Mouse (Mus musculus): Measurements from ENCODE around the gene Dctn2.
"Not testable (repeated sequence)": the region's sequence is repeated elsewhere in the genome, so short reads cannot be mapped to it uniquely, and the experiment has no call there.

The Dctn2 gene

DNA sequence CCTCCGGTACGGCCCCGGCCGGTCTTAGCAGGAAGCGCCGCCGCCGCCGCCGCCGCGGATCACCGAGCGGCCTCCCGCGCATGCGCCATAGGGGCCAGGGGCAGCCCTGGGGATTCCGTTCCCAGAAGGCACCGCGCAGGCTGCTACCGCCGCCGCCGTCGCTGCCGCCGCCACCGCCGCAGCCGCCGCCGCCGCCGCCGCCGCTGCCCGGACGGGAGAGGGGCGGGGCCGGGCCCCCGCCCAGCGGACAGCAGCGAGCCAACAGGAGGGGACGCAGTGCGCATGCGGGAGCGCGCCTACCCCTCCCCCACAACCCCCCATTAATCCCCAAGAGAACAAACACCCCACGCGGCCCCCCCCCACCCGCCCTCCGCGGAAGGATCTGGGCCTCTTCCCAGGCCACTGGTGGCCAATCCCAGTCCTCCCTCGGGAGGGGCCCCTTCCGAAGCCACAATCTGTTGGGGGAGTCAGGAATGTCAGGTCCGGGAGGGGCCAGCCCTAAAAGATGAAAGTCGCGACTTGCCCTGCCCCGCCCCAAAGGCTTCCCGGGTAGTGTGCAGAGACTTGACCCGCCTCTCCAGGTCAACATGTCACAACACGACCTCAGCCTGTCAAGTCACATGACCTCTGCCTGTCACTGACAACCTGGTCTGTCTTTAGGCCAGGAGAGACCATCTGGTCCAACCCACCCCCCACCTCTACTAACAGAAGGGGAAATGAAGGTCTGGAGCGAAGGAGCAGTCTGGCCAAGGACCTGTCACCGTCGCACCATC lies 22.8 kb downstream of the Dctn2 start, which contains the start of gene Mbd6:
Mbd6 (minus strand) TSS at position 219 of the 773 bp plus-strand sequence.
- peak; percentile 94 for DNase-seq (ENCODE audit: low spot score)

DNA sequence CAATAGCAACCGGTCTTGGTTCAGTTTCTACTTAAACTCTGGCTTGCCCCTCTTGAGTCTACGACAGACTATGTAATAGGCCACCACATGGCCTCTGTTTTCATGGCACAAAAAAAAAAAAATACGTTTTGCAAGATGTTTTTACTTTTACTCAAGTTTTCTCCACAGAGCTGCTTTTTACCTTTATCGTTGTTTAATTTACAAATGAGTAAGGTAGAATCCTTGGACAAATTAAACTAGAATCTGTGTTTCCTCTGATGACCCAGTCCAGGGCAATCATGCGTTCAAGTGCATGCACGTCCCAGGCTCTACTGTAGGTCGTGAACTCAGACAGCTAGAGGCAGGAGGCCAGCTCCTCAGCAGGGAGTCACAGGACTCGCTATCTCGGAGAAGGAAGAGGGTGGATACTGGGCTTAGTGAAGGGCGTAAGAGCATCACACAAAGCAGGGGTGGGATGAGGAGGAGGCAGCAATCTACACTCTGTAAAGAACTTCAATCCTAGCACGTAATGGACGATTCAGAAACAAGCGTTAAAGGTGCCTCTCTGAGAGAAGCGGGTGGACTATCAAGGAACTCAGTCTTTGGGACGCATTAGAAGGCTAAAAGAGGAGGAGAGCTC lies 23.5 kb downstream of the Dctn2 start:
- DNase-seq (ENCODE audit: low spot score) = peak; percentile 66

GRCm38 (mm10) chr10:127290307-127290929 lies 24.2 kb downstream of the Dctn2 start:
- peak; percentile 100 for DNase-seq (ENCODE audit: low spot score)

GRCm38 (mm10) chr10:127290930-127291880 lies 25.0 kb downstream of the Dctn2 start:
- DNase-seq (ENCODE audit: low spot score) = peak; percentile 76

GRCm38 (mm10) chr10:127291881-127292638 lies 25.9 kb downstream of the Dctn2 start:
- DNase-seq (ENCODE audit: low spot score) = no peak

- DNase-seq (ENCODE audit: low spot score) = no peak
Observed at GRCm38 (mm10) chr10:127292987-127293538, 26.9 kb downstream of the Dctn2 start.

DNA sequence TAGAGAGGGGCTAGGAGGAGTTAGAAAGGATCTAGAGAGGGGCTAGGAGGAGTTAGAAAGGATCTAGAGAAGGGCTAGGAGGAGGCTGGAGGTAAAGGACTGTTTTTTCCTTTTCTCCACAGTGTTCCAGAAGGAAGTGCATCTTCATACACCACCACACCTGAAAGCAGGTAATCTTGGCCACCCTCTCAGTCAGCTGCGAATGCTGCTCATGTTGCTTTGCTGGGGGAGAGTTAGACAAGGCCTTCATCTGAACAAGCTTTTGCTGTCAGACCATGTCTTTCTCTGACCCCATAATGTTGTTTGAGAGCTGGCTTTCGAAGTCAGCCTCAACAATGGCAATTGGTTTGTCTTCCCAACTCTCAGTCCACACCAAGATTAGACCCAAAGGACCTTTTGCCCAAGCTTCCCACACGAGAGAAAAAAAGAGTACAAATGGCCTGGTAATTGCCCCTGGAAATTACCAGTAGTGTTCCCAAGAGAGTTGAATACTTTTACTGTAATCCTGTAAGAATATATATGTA lies 27.5 kb downstream of the Dctn2 start:
- DNase-seq (ENCODE audit: low spot score) = no peak

DNA sequence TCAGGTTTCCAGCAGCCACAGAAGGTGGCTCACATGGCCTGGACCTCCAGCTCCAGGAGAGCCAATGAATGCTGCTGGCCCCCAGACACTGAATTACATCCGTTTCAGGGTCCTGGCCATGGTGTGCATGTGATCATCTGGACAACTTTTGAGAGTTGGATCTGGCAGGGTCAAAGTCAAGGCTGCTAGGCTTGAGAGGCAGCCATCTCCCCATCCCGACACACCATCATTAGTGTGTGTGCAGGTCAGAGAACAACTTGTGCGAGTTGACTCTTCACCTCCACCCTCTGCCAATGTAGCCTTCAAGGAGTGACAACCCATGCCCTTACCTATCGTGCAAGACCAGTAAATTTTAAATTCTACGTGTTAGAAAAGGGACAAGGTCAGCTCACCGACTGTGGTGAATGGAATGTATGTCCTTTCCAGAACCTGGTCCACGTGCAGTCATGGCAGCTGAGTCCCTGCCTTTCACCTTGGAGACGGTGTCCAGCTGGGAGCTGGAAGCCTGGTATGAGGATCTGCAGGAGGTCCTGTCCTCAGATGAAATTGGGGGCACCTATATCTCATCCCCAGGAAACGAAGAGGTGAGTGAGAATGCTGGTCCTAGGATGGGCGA lies 28.8 kb downstream of the Dctn2 start:
- no peak for DNase-seq (ENCODE audit: low spot score)

- peak; percentile 43 for DNase-seq (ENCODE audit: low spot score)
Observed at GRCm38 (mm10) chr10:127295986-127296794, 30.0 kb downstream of the Dctn2 start.

GRCm38 (mm10) chr10:127297015-127297871 lies 31.1 kb downstream of the Dctn2 start:
- DNase-seq (ENCODE audit: low spot score) = no peak

- DNase-seq (ENCODE audit: low spot score) = no peak
Observed at GRCm38 (mm10) chr10:127300361-127300760, 34.2 kb downstream of the Dctn2 start.

DNA sequence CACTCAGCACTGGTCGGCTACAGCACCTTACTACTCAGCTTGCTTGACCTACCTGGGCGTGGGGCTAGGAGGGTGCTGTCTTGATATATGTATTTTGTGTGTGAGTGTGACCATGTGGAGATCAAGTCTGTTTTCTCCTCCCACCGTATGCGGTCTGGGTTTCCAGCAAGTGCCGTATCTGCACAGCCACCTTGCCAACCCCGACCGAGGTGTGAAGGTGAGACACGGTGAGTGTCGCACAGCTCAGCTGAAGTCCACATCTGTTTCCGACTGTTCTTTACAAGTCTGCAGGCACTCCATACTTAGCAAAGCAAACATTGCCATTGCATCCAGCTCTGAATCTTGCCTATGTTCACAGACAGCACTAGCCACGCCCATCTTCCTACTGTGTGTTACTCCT lies 37.0 kb downstream of the Dctn2 start:
- DNase-seq (ENCODE audit: low spot score) = peak; percentile 39

GRCm38 (mm10) chr10:127309167-127309566 lies 43.0 kb downstream of the Dctn2 start:
- DNase-seq (ENCODE audit: low spot score) = not testable (repeated sequence)

DNA sequence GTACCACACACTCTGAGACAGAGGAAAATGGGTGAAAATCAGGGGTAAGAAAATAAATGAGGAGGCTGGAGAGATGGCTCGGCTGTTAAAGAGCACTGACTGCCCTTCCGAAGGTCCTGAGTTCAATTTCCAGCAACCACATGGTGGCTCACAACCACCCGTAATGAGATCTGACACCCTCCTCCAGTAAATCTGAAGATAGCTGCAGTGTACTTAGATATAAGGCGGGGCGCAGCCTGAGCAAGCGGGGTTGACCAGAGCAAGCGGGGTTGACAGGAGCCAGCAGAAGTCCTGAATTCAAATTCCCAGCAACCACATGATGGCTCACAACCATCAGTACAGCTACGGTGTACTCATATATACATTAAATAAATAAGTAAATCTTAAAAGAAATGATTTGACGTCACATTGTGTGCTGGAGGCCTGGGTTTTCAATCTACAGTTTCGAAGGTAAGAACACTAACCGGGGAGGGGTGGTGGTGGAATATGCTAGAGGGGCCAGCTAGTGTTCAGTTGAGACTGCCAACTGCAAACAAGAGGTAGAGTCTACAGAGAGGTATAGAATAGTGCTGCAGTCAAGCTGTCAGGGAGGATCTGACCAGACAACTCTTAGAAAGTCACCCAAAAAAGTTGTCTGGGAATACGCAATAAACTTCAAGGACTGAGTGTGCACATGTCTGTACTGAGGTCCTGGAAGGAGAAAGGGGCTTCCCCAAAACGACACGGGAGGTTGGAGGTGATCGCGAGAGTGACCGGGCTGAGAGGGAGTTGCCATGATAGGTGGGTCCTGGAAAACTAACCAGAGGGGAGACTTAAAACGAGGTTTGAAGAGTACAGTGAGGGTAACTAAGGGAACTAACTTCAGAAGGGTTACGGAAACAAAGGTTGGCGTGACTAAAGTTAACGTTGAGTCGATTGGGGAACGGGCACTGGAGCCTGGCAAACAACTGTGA lies 44.6 kb downstream of the Dctn2 start:
- DNase-seq (ENCODE audit: low spot score) = peak; percentile 49

- DNase-seq (ENCODE audit: low spot score) = peak; percentile 88
Observed at GRCm38 (mm10) chr10:127311476-127312355, 45.5 kb downstream of the Dctn2 start, which contains the start of gene Mars. Mars (minus strand) TSS chr10:127311786.

- peak; percentile 86 for DNase-seq (ENCODE audit: low spot score)
Observed at GRCm38 (mm10) chr10:127312356-127312676, 46.1 kb downstream of the Dctn2 start.

Data from testis, postnatal 10 days (tissue).